In the genomic region with DNA sequence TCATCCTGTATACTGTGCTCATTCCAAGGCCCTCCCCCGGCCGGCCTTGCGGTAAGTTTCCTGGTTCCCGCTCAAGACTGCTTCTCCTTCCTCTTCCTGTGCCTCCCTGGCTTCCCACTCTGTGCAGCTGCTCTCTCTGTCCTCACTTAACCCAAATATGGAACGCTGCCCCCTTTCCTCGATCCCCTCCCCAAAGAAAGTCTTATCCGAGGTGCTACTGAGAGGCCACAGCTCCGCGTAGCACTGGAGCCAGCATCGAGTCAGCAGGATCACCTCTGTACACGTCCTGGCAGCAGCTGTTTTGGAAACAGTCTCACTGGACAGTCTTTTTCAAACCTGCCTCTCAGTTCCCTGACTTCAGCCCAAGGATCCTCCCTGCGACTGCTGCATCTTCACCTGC, we compare ENCODE assay signal across 12 mouse cellular contexts. TPM values are rescaled to one million over a fixed set of nuclear protein-coding genes. Genes with fewer than 3 reads are reported as not detected.
DNase-seq lines count a peak whose midpoint lies in the region.
"Had no signal": no experiment of that assay in that cellular context is flagged by ENCODE, and none has a peak within 500 bp of the region (broad histone marks: within the 10 kb centered on the region; RNA-seq: fewer than 3 reads in every experiment).

No protein-coding gene starts in this region.

- no peak overlapping the region for H3K27ac ChIP-seq in brown adipose tissue, adult 24 weeks (replicated peaks; ENCODE audit: low read depth, low read length)
- H3K27ac ChIP-seq: embryonic facial prominence, embryonic 13.5 days; hindbrain, embryonic 10.5 days had no signal

- peak; percentile 24 for DNase-seq in kidney, postnatal 14 days
- no peak for DNase-seq in kidney, adult 9 months
- DNase-seq in heart, postnatal 14 days, result peak; percentile 19 to 34
- peak; percentile 41 for DNase-seq in lung, postnatal 25 days (ENCODE audit: low spot score)
- DNase-seq in ovary, postnatal 14 days (ENCODE audit: low spot score), result no peak
- DNase-seq in adrenal gland, postnatal 4 days (ENCODE audit: low spot score in 2 of 2), result no peak
- DNase-seq: cerebellum, postnatal 10 days; liver, postnatal 0 days; thymus, postnatal 4 days had no signal

- intact Hi-C loops in heart, postnatal 14 days (cut with DNase I), result no loop called here

- peak overlapping the region; percentile 24; the same call in 1 of the 2 replicates for H3K4me3 ChIP-seq in brown adipose tissue, adult 24 weeks (ENCODE audit: insufficient read depth, low read depth, low read length)
- H3K4me3 ChIP-seq: embryonic facial prominence, embryonic 13.5 days; hindbrain, embryonic 10.5 days had no signal

- H3K4me1 ChIP-seq in brown adipose tissue, adult 24 weeks (ENCODE audit: control insufficient read depth, insufficient read depth, insufficient read length, low read length), result 0 out of 2 replicates have a peak, but pooled peaks cover 4% of the 10 kb centered on the region
- H3K4me1 ChIP-seq: embryonic facial prominence, embryonic 13.5 days had no signal

RNA-seq across cellular contexts. Expression of a gene that starts 13.7 kb away (rescaled TPM):
- polyA plus RNA-seq in brown adipose tissue, adult 24 weeks (2012; ENCODE audit: insufficient read depth, insufficient read length, missing spikeins), result not detected in 2 replicates
- 10 to 100 TPM; 15.4 to 15.6 TPM for total RNA-seq in heart, postnatal 14 days (2021)
- total RNA-seq in adrenal gland, postnatal 4 days (2021), result 1 to 10 TPM in 1 of 2 experiments, under 1 TPM in 1; 0.92 to 3.1 TPM

Comparison
In these comparisons a context has a peak if more than half of its experiments do, and no peak if none do; other contexts are left out.
1. DNase-seq: peak in kidney, postnatal 14 days (single experiment), heart, postnatal 14 days (2 of 2) and lung, postnatal 25 days (single experiment); none in kidney, adult 9 months (single experiment), ovary, postnatal 14 days (single experiment) and adrenal gland, postnatal 4 days (0 of 2).
2. RNA of a gene that starts 13.7 kb away (total RNA-seq): 15.4 to 15.6 TPM in heart, postnatal 14 days; 0.92 to 3.1 TPM in adrenal gland, postnatal 4 days; every median in the first group is over 4 times any median in the second.